Mouse (Mus musculus) CD4-positive, CD25-positive, alpha-beta regulatory T cell, adult 4 months (primary cell): ENCODE data around the gene Vmn2r114. TPM values are rescaled to one million over a fixed set of nuclear protein-coding genes. Genes with fewer than 3 reads are reported as not detected.
"Not testable (repeated sequence)": the region's sequence is repeated elsewhere in the genome, so short reads cannot be mapped to it uniquely, and the experiment has no call there.

Source experiments
- ATAC-seq: one replicate; pipeline ENCODE4 v1.8.0; 2017
- polyA plus RNA-seq, 2 experiments: library from polyadenylated mRNA; unstranded; fragments of 100-300 nt; shearing (Covaris generic); gene quantifications; one replicate each; pipeline ENCODE4 v1.2.1; 2017

Gene Vmn2r114
- polyA plus RNA-seq = under 1 TPM in 1 of 2 experiments, not detected in 1; 0.09 TPM

DNA sequence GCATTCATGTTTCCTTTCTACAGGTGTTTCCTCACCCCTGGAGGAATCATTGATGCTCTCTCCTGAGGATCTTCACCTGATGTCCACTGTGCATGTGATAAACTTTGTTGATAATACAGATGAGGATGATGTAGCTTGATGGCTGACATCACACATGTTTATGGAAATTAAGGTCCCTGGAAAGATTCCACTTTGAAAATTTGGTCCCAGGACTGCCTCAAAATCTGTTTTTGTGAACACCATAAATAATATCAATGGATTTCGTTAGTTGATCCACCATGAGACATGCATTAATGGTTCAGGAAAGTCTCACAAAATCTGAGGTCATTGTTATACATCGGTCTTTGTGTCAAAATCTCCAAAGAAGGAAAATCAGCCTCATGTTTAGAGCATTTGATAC, at the start of gene Vmn2r114:
Vmn2r114 (minus strand) TSS at position 101 of the 400 bp plus-strand sequence.
- ATAC-seq = not testable (repeated sequence)

DNA sequence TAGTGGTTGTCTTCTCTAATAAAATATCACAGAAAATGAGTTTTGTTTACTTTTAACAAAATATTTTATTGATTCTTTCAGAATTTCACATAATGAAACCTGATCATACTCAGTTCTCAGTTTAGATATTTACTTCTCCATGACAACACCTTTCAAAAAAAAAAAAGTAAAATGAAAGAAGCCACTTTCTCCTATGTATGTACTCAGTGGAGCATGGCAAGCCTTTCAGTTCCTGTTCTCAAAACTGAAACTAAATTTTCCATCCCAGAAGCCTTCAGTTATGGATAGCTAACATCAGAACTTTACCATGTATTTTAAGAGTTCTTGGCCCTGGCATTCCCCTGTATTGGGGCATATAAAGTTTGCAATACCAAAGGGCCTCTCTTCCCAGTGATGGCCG, 39.3 kb upstream of the Vmn2r114 start:
- ATAC-seq = no peak

DNA sequence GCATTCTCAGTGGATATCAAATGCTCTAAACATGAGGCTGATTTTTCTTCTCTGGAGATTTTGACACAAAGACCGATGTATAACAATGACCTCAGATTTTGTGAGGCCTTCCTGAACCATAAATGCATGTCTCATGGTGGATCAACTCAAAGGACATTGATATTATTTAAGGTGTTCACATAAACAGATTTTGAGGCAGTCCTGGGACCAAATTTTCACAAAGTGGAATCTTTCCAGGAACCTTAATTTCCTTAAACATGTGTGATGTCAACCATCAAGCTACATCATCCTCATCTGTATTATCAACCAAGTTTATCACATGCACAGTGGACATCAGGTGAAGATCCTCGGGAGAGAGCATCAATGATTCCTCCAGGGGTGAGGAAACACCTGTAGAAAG, 31.1 kb upstream of the Vmn2r114 start, which contains the start of gene Vmn2r115:
Vmn2r115 (plus strand) TSS at position 301 of the 400 bp plus-strand sequence.
- not testable (repeated sequence) for ATAC-seq

DNA sequence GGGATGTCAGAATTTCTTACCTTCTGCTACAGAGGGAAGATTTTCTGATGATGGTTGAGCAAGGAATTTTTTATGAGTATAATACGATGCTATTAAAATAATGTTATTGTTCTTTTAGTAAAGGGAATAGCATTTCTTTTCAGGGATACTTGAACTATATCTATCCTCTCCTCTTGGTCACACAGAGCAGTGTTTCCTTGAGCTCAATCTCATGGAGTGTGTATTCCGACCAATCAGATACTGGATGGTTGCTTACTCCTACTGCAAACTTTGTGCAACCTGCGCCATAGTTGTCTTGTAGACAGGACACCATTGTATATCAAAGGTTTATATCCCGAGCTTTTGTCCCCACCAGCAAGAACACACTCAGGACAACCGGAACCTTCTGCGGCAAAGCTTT, 18.3 kb upstream of the Vmn2r114 start:
- ATAC-seq = no peak

Other genes with a start within 250 kb of the Vmn2r114 start
- 10 to 100 TPM; 10.4 to 11.7 TPM for gene Zfp40, start 119.3 kb downstream of the Vmn2r114 start, polyA plus RNA-seq
- gene Vmn2r115, start 31.2 kb upstream of the Vmn2r114 start, polyA plus RNA-seq = not detected
- gene Vmn2r116, start 72.1 kb upstream of the Vmn2r114 start, polyA plus RNA-seq = not detected
- gene Vmn2r117, start 167.2 kb upstream of the Vmn2r114 start, polyA plus RNA-seq = not detected